Mouse (Mus musculus) ES-E14 (cell line): ENCODE data around the gene Erich2. TPM values are rescaled to one million over a fixed set of nuclear protein-coding genes. Genes with fewer than 3 reads are reported as not detected.

Experiments
- DNase-seq: peaks from one replicate; pipeline ENCODE4 v3.0.0-alpha.2; 2013; ENCODE audit warnings: low read depth, low spot score
- H3K27ac ChIP-seq: 2 replicates; pipeline ENCODE4 v1.5.1; 2012; ENCODE audit warnings: low read depth, mild to moderate bottlenecking, low read length, moderate library complexity, mixed read lengths; ENCODE audit not compliant: poor library complexity, insufficient read depth, severe bottlenecking
- H3K36me3 ChIP-seq: 2 replicates; pipeline ENCODE4 v1.6.1; 2012; ENCODE audit warnings: mild to moderate bottlenecking, low read length, moderate library complexity, mixed read lengths; ENCODE audit not compliant: control insufficient read depth, poor library complexity, insufficient read depth, severe bottlenecking
- H3K4me1 ChIP-seq, 2 experiments: fragments of 150-350 bp in 1 of 2; sonication (generic) in 1 of 2; 2 replicates each; pipeline ENCODE4 v1.6.1; 2012; ENCODE audit warnings: low read length in 2 of 2, mild to moderate bottlenecking in 1 of 2, mixed read lengths in 1 of 2; ENCODE audit not compliant: control insufficient read depth in 2 of 2, insufficient read depth in 2 of 2, poor library complexity in 1 of 2
- H3K4me3 ChIP-seq, 2 experiments: fragments of 150-350 bp in 1 of 2; sonication (generic) in 1 of 2; 2 replicates each; pipeline ENCODE4 v1.5.1; 2012; ENCODE audit warnings: low read length in 2 of 2, low read depth in 1 of 2, mild to moderate bottlenecking in 1 of 2, mixed read lengths in 1 of 2; ENCODE audit not compliant: insufficient read depth in 1 of 2, poor library complexity in 1 of 2, severe bottlenecking in 1 of 2
- H3K9ac ChIP-seq: 2 replicates; pipeline ENCODE4 v1.6.1; 2012; ENCODE audit warnings: low read depth, mild to moderate bottlenecking, low read length, mixed read lengths; ENCODE audit not compliant: poor library complexity, insufficient read depth, severe bottlenecking
- H3K9me3 ChIP-seq: fragments of 150-350 bp; sonication (generic); 2 replicates; pipeline ENCODE4 v1.6.1; 2012; ENCODE audit warnings: low read depth, mild to moderate bottlenecking, low read length; ENCODE audit not compliant: control insufficient read depth, insufficient read depth
- CHD2 ChIP-seq: IDR thresholded peaks from 2 replicates; pipeline ENCODE4 v1.6.1; 2014; ENCODE audit warnings: mild to moderate bottlenecking, low read depth, low read length, inconsistent platforms
- HCFC1 ChIP-seq: IDR thresholded peaks from 2 replicates; pipeline ENCODE4 v1.6.1; 2012; ENCODE audit warnings: low read length, inconsistent platforms, borderline replicate concordance; ENCODE audit not compliant: insufficient read depth
- MAFK ChIP-seq: IDR thresholded peaks from 2 replicates; pipeline ENCODE4 v1.6.1; 2014; ENCODE audit warnings: mild to moderate bottlenecking, low read depth, low read length, inconsistent platforms; ENCODE audit not compliant: insufficient read depth
- ZC3H11A ChIP-seq: IDR thresholded peaks from 2 replicates; pipeline ENCODE4 v1.6.1; 2012; ENCODE audit warnings: low read depth, mild to moderate bottlenecking, inconsistent platforms, low read length, borderline replicate concordance
- ZNF384 ChIP-seq: IDR thresholded peaks from 2 replicates; pipeline ENCODE4 v1.6.1; 2012; ENCODE audit warnings: low read depth, low read length, inconsistent platforms
- in situ Hi-C, 2 experiments: fragments of 600-800 bp; cut with MboI; formaldehyde crosslinking; loops; one replicate each; pipeline ENCODE4 v1.15.1; 2025; ENCODE audit warnings: low sequenced_read_pairs in 2 of 2, inconsistent platforms in 1 of 2; ENCODE audit not compliant: unreplicated experiment in 2 of 2
- total RNA-seq: library from RNA; depleted of rRNA; stranded (reverse); fragments of 300-350 nt; gene quantifications from 2 replicates; pipeline ENCODE4 v1.2.3, GENCODE M21; 2012

Gene Erich2
- total RNA-seq, 1 experiment = not detected

DNA sequence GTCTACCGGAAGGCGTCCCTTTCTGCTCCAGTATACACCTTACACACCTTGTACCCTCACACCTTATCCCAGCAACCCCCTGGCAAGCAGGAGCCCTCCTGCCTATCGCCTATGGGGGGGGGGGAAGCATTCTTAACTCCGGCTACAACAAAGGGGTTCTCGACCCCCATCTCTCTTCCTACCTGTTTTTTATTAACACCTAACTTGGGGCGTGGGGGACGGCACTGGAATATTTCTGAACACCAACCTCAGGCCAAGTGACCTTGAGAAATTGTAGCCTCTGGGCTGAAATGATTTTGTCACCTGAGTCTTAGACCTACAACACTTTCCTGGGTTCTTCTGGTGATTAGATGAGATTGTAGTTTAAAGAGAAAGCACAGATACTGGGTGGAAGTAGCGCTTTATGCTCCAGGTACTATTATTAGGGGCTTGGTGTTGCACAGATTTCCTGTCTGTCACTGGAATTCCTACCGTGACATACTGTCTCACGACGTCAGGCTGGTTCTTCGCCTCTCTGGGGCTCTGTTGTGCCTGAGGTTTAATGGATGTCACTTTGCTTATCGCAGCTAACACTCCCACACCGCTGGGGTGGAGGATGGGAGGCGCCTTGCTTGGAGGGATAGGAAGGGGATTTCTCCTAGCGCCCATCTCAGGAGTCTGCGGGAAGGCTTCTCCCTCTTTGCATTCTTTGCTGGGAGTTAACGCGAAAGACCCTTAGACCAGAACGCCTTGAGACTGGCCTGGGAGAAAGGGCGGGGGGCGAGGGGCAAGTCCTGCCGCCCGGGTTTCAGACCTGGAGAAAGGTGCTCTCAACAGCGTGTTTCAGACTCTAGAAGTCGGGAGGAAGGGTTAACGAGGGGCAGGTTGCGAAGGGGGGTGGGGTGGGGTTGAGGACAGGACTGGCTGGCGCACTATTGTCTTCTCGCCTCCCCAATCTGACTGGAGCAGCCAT, 57.3 kb downstream of the Erich2 start:
- Histone ChIP-seq H3K4me1 (peaks cover 0 to 17% of the 10 kb centered on the region in 2 experiments; a peak in 3 of 4 replicates), H3K9me3 (no peaks in the 10 kb centered on the region), H3K4me3 (peak overlapping the region; percentile 5; a peak in 2 of 4 replicates), H3K9ac (no peak overlapping the region), H3K27ac (no peak overlapping the region), H3K36me3 (no peaks in the 10 kb centered on the region)
- TF ChIP-seq HCFC1 (no peak), MAFK (no peak), ZNF384 (no peak), CHD2 (no peak), ZC3H11A (no peak)
- DNase-seq = no peak
- in situ Hi-C loops = loop anchor here (5.0 to 25.0 kb wide), 6 partner anchors 91 to 979 kb away; partner anchors contain the start of genes Dlx2 (in 2 of the 2) and Sp5 (in 2 of the 2)

DNA sequence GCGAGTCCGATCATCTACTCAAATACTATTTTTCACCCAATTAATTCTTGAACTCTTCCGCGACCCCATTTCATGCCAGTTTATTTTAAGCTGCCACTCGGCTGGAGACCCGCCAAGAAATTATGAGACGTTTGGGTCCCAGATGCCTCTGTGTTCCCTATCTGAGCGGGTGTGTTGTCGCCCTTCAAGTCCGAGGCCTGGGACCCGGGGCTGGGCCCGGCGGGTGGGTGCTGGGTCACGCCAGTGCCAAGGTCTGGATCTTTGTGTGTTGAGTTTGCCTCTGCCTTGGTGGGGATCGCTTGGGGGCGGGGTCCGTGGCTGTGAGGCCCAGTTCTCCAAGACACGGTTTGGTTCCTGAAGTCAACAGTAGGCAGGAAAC, 58.0 kb downstream of the Erich2 start:
- no peak for DNase-seq
- Histone ChIP-seq H3K9ac (no peak overlapping the region), H3K9me3 (no peaks in the 10 kb centered on the region), H3K4me3 (peak overlapping the region; percentile 5; a peak in 2 of 4 replicates), H3K36me3 (no peaks in the 10 kb centered on the region), H3K27ac (no peak overlapping the region), H3K4me1 (peaks cover 0 to 17% of the 10 kb centered on the region in 2 experiments; a peak in 3 of 4 replicates)
- in situ Hi-C loops = loop anchor here (5.0 to 25.0 kb wide), 6 partner anchors 92 to 978 kb away; partner anchors contain the start of genes Dlx2 (in 2 of the 2) and Sp5 (in 2 of the 2)
- no peak for TF ChIP-seq HCFC1
- no peak for TF ChIP-seq ZC3H11A

DNA sequence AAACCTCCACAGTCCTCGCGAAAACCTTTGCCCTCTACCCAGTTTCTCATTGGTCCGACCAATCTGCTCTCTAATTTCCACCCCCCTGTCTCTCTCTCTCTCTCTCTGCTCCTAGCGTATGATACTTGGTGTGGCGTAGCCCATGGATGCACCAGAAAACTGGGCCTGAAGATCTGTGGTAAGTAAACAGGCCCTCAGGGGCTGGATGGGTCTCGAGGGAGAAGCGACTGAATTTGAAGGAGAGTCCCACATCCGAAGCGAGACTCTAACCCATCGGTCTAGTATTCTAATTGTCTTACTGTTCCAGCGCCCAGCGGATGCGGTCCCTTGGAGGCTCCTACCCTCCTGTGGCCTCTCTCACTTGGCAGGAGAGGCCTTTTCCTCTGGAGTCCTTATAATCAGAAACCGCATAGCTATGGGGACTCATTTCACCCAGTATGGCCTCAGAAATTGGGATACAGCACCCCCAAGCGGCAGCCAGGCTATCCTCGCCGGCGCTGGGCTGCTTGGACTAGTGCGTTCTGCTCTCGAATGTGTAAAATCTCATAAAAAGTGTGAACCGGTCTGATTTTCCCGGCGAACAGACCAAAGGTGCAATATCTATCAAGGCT, 58.6 kb downstream of the Erich2 start:
- Histone ChIP-seq H3K36me3 (no peaks in the 10 kb centered on the region), H3K4me1 (peaks cover 0 to 17% of the 10 kb centered on the region in 2 experiments; a peak in 2 of 4 replicates), H3K9ac (no peak overlapping the region), H3K9me3 (no peaks in the 10 kb centered on the region), H3K27ac (no peak overlapping the region), H3K4me3 (peak overlapping the region in 1 of 2 experiments; percentile 7; a peak in 2 of 4 replicates)
- no peak for DNase-seq
- in situ Hi-C loops = loop anchor here (5.0 to 25.0 kb wide), 6 partner anchors 92 to 978 kb away; partner anchors contain the start of genes Dlx2 (in 2 of the 2) and Sp5 (in 2 of the 2)
- no peak for TF ChIP-seq HCFC1
- no peak for TF ChIP-seq MAFK
- no peak for TF ChIP-seq ZNF384
- 0 out of 2 replicates have a peak, but pooled peaks have one; percentile 22 for TF ChIP-seq ZC3H11A

DNA sequence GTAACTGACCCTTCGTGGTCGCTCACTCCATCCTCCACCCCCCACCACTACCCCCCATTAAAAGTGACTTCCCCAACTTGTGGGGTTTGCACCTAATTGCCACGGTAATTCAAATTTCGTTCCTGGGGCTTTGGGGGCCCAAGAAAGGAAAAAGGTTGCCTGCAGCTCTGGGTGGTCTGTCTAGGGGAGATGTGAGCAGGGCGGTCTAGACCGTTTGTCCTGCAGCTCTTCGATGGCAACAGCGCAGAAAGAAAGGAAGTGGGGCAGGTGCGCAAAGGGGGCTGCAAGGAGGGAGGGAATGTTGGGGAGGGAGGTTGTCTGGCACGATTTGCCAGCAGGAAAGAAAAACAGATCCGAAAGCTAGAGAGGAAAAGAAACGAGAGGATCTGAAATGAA, 59.1 kb downstream of the Erich2 start:
- in situ Hi-C loops = loop anchor here (5.0 to 25.0 kb wide), 6 partner anchors 93 to 977 kb away; partner anchors contain the start of genes Dlx2 (in 2 of the 2) and Sp5 (in 2 of the 2)
- Histone ChIP-seq H3K4me3 (peak overlapping the region in 1 of 2 experiments; percentile 7; a peak in 3 of 4 replicates), H3K9ac (no peak overlapping the region), H3K27ac (no peak overlapping the region), H3K36me3 (no peaks in the 10 kb centered on the region), H3K4me1 (peaks cover 0 to 17% of the 10 kb centered on the region in 2 experiments; a peak in 2 of 4 replicates), H3K9me3 (no peaks in the 10 kb centered on the region)
- DNase-seq = no peak
- TF ChIP-seq MAFK (no peak), ZC3H11A (no peak), ZNF384 (no peak), CHD2 (no peak), HCFC1 (no peak)
